Mouse (Mus musculus) forelimb bud, embryonic 11.5 days (tissue): ENCODE data around the gene Tmem248.

Experiments
- DNase-seq: peaks from one replicate; pipeline ENCODE4 v3.0.0-alpha.2; 2012; ENCODE audit warnings: low read depth, low spot score

Tmem248 gene

DNA sequence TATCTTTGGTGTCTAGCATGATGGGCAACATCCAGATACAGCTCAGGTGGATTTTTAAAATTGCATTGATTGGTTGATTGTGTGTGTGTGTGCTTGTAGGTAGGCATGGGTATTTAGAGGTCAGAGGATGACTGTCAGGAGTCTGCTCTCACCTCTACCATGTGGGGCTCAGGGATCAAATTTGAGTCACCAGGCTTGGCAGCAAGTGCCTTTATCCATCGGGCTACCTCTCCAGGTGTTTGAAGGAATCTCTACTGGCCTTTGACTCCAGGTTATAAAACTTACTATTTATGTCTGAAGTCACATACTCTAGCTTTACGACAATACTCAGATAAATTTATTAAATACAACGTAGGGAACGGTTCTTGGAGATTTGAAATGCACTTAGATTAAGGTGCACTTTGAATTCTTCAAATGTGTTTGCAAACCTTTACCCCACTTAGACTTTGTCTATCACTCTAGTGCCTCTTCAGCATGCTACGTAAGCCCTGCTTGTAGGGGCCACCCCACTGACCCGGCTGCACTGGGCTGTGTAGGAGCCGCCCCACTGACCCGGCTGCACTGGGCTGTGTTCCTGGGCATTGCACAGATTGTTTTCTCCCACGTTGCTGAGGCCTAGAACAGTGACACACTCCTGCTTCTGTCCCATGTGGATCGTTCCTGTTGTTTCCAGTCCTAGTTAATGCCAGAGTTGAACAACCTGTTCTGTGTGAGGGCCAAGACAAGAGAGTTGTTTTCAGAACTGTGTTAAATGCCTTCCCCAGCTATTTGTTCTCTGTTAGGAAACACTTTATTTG, 16.4 kb upstream of the Tmem248 start:
- DNase-seq, result no peak

DNA sequence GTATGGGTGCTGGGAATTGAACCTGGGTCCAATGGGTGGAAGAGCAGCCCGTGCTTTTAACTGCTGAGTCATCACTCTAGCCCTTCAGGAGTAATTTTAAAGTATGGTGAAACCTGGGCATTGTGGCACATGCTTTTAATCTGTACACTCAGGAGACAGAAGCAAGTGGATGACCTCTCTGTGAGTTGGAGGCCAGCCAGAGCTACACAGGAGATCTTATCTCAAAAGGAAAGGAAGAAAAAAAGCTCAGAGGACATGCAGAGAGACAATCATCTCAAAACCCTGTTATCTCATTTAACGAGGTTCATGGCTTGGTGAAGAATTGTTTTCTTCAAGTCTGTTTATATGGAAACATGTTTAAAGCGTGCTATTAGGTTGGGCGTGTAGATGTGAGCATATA, 12.9 kb upstream of the Tmem248 start:
- no peak for DNase-seq

DNA sequence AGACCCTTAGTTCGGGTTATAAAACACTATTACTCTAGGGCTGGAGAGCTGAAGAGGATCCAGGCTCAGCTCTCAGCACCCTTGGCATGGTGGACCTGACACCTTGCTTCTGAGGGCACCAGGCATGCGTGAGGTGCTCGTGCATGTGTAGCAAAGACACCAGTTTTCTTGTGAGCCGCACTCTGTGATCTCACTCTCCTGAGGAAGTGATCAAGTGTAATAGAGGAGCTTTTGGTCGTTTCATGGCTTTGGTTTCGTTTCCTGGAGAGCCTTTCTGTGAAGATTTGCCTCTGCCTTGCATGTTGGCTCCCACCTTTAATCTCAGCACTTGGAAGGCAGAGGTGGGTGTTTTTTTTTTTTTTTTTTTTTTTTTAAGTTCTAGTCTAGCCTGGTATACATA, 12.3 kb upstream of the Tmem248 start:
- no peak for DNase-seq

DNA sequence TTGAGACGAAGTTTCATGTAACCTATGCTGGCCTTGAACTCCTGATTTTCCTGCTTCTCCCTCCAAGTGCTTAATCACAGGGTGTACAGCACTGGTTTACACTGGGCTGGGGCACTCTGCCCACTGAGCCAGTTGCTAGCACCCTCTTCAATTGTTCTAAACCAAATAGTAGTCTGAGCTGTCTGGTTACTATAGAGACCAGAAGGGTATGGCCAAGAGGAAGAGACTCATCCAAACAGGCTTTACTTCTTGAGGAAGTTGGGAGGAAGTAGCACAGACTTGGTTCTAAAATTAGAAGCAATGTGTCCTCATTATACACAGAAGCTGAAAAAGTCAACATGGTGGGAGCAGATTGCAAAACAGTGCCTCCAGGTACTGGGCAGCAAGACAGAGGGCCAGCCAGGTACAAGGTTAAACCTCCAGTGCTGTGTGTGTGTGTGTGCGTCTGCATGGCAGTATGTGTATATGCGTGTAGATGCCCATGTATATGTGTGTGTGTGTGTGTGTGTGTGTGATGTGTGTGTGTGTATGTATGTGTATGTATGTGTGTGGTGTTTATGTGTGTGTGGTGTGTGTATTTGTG, 11.3 kb upstream of the Tmem248 start:
- no peak for DNase-seq

DNA sequence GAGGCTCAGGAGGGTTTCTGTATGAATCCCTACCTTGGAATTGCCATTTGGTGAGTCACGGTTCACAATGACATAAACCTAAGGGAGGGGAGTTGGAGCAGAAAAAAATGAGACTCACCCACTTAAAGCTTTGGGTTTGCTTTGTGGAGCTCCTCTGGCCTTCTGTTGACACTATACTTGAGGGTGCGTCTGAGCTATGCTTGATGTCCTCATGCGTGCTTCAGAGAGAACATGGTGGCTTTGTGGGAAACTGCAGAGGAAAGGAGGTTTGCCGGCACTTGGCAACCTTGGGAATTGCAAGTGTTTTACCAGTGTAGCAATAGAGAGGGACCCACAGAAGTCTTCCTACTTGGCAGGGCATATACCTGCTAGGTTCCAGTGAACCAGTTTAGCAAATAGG, 9.6 kb upstream of the Tmem248 start:
- no peak for DNase-seq

DNA sequence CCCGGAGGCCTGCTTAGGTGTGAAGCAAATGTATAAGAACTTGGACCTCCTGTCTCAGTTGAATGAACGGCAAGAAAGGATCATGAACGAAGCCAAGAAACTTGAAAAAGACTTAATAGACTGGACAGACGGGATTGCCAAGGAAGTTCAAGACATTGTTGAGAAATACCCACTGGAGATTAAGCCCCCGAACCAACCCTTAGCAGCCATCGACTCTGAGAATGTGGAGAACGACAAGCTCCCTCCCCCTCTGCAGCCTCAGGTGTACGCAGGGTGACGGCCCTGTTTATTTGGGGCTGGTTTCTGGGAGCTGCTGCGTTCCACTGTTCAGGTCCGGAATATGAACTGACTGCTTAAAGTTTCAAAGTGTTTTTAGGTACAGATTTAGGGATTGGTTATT, 3.9 kb upstream of the Tmem248 start:
- no peak for DNase-seq

DNA sequence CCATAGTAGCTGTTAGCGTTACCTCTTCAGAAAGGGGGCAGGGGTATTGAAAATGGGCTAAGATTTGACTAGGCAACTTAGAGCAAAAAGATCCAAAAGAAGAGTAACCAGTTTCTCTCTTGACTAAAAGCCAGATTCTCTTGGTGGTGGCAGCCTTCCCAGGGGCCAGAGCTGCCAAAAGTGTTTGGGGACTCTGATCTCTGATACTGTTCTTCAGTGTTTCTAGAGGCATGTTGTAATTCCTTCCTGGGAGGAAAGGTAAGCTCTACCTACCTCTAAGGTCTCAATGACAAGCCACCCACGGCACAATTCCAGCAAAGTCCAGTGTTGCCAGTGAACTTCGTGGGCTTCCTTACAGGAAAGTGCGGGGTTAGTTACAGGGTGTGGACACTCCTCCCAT, 525 bp downstream of the Tmem248 start:
- no peak for DNase-seq

DNA sequence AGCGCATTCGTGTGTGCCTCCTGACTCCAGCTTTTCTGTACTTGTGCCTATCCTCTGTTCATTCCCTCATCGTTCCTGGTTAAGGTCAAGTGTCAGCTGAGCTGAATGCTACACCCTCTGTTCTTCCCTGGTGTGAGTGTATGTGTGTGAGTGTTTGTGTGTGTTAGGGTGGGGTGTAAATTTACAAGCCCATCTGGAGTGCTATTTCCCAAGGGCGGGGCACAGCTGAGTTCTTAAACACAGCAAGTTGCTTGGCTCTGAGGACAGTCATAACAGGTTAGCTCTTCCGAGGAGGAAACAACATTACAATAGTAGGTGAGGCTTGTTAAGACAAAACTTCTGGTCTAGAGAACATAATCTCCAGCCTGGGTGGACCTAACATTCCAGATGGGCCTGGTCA, 1.5 kb downstream of the Tmem248 start:
- no peak for DNase-seq

DNA sequence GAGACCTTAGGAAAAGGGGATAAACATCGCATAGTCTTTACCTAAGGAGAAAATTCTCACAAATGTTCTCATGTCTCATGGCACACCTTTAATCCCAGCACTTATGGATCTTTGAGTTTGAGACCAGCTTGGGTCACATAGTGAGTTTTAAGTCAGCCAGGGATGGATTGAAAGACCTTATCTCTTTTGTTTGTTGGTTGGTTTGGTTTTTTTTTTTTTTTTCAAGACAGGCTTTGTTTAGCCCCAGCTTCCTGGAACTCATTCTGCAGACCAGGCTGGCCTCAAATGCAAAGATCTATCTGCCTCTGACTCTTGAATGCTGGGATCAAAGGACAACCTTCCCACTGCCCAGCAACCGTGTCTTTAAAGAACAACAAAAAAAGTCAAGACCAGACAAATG, 4.4 kb downstream of the Tmem248 start:
- DNase-seq, result no peak

DNA sequence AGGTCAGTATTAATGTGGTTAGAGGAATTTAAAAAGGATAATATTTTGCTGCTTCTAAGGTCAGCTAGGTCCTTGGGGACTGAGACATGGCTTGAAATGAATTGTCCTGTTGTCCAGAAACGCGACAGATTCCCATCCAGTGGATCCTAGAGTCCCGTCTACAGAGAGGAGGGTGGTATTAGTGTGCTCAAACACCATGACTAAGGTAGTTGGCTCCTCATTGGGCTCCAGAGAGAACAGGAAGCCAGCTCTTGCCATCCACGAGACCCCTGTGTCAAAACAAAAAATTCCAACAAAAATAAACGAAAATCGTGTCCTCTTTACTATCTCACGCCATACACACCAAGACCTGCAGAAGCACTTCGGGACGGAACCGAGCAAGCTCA, 4.9 kb downstream of the Tmem248 start:
- no peak for DNase-seq

DNA sequence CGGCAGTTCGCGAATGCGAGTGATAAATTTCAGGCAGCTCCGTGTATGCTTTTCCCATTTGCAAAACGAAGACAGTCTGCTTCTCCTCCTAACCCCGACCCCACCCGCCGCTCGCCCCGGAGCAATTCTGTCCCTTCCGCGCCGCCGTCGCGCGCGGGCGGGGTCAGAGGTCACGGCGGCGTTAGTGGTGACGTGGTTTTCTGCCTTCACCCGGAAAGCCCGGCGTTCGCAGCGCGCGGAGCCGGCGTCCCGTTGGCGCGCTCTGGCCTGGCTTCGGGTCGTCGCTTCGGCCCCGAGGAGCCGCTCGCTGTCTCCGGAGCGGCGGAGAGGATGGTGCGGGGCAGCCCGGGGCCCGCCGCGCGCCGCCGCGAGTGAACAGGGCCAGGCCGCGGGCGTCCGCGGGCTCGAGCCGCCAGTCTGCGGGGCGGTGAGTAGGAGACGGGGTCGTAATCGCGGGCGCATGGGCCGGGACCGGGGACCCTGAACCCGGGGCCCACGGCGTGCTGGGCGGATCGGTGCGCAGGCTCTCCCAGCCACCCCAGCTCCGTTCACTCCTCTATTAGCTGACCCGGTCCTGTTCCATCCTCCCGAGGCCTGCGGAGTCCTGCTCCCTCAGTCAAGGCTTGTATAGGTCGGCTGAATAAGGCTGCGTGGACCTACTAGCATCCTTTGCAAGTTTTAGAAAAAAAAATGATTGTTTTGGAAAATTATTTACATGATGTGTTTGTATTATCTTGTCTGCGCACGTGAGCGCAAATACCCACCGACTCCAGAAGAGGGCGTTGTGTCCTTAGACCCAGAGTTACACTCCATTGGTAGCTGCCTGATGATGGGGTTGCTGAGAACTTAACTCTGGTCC, 5.5 kb downstream of the Tmem248 start:
- peak; percentile 89 for DNase-seq

DNA sequence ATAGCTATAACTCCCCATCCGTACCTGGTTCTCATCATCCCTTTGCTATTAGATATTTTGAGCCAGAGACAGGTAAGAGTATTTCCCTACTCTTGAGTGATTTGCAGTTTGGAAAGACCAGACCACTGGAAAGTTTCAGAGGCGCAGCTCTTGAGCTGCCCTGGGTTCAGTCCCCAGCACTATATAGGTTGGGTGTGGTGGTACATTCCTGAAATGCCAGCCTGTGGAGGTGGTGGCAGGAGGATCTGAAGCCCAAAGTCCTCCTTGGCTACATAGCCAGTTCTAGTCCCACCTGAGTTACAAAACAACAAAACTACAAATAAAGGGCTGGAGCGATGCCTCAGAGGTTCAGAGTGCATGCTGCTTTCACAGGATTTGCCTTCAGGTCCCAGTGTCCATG, 9.9 kb downstream of the Tmem248 start:
- no peak for DNase-seq

DNA sequence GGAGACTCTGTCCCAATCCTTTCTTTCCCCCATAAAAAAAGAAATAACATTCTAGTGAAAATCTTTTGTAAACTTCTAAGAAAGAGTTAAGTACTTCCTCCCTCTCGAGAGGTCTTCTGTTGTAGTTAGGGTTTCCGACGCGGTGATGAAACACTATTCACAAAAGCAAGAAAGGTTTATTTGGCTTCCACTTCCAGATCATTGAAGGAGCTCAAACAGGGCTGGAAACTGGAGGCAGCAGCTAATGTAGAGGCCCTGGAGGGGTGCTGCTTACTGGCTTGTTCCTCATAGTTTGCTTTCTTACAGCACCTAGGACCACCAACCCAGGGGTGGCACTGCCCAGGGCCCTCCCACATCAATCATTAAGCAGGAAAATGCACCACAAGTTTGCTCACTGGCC, 11.2 kb downstream of the Tmem248 start:
- no peak for DNase-seq

DNA sequence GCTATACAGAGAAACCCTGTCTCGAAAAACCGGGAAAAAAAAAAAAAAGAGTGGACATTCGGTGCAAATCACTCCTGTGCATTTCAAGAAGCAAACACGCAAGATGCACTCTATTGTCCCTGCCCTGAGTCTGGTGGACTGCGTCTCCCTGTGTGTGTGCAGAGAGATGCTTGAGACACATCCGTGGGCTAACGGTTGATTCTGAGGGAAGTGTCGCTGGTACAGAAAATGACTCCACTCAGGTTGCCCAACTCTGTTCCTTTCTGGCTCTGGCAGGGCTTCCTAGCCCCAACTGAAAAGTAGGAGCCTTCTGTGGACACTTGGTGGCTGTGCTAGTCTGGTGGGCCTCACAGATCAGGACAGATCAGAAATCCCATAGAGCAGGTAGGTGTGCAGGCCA, 19.4 kb downstream of the Tmem248 start:
- no peak for DNase-seq

DNA sequence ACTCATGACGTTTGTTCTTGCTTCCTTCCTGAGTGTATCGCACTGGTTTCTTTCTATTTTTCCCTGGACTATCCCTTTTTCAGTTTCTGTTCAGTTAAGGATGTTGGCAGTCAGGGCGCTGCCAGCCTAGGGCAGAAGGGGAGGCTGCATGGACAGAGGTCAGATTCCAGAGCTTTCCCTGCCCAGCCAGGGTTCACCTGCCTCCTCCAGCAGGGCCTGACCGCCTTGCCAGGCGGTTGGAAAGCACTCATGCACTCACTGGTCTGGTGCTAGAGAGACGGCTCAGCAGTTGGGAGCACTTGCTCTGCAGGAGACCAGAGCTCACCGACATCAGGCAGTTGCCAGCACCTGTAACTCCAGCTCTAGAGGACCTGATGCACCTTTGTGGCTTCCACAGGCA, 22.4 kb downstream of the Tmem248 start:
- no peak for DNase-seq

DNA sequence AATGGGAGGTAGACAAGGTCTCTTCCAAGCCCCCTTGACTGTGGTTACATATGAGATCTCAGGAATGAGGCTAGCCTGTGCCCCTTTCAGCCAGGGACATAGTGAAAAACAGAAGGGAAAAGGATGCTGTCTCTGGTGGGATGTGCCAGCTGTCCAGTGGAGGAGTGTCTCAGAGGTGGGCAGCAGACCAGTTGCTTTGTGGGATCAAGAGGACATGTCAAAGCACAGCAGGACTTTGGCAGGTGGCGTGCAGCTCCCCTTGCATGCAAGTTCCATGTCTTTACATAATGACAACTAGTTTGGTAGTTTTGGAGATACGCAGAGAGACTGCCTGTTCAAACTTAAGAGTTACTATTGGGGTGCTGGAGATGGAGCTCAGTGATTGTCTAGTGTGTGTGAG, 23.0 kb downstream of the Tmem248 start:
- DNase-seq, result no peak

DNA sequence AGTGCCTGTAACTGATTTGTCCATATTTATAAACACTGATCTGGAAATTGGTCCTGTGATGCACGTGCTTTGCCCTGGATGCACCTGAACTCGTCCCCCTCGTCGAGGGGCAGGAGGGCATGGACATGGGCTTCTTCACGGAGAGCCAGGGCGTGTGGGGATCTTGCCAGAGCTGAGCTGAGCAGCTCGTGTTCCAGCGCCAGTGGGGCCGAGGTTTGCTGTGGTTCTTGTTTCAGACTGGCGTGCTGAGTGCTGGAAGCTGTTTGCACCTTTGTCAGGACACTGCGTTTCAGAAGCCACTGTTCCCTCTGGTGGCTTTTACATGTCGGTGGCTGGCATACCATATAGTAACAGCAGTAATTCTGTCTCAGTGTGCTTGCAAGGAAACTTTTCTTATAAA, 24.5 kb downstream of the Tmem248 start:
- no peak for DNase-seq

DNA sequence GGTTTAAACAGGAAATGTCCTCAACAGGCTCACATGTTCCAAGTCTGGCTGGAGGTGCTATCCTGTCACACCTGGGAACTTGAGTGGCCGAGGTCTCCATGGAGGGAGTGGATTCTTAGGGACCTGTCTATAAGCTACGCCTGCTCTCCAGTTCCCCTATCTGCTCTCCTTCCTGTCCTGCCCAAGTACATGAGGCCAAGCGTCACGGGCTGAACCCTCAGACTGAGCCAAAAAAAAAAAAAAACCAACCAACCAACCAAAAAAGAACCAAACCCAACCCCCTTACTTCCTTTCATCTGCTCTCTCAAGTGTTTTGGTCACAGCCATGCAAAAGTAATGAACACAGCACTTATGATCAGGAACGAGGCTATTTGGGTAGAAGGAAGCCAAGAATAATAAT, 30.9 kb downstream of the Tmem248 start:
- DNase-seq, result no peak

DNA sequence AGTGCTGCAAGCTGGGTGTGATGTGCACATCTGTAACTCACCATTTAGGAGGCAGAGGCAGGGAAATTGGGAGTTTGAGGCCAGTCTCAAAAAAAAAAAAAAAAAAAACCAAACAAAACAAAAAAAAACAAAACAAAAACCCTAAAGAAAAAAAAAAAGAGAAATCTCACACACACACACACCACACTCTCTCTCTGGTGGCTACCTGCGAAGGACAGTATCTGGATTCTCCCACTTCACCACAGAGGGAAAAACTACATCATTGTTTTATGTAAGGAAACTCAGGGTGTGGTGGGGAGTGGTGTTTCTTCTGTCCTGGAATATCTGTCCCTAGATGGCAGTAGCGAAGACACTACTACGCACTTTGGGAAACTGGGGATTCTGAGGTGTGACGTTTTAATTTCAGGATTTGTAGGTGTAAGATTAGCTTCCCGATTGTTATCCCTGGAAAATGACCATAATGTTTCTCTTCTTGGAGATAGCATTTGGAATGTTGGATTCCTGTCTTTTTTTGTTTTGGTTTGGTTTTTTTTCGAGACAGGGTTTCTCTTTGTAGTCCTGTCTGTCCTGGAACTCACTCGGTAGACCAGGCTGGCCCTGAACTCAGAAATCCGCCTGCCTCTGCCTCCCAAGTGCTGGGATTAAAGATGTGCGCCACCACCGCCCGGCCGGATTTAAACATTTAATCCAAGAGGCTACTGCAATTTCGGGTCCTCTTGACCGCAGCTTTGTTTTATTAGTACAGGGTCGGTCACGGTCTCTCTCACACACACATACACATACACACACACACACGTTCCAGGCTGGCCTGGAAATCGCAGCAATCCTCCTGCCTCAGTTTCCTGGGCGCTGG, 37.5 kb downstream of the Tmem248 start:
- peak; percentile 19 for DNase-seq

DNA sequence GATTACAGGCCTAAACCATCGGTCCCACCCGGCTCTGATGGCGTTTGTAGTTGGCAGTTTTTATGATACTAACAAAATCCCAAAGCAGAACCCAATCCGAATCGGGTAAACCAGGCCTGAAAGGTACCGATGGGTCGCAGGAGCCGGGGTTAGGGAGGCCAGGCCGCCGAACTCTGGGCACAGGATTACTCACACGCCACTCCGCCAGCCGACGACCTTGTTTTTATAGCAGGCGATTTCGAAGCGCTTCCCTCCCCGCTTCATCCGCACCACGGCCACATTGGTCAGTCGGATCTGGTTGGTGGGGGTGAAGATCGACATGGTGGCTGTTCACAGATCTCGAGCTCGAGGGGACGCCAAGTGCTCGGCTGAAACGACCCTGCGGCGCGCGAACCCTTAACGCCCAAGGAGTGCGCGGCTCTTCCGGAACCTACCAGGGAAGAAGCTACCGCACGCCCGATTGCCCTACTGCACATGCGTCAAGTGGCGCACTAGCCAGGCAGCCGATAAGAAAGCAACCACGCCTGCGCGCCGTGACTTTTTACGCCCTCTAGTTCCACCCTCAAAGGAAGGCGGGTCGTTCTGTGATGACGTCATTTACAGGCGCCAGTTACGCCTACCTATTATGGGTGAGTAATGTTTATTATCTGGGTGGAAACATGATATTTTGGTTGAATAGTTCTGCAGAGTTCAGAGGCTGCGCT, 38.3 kb downstream of the Tmem248 start, which contains the start of the genes Sbds and Tyw1:
Gene Sbds (minus strand): TSS at position 514 of the 704 bp plus-strand sequence.
Gene Tyw1 (plus strand): TSS at position 603 of the 704 bp plus-strand sequence.
- peak; percentile 99 for DNase-seq
